Mouse (Mus musculus) adrenal gland (tissue): Measurements from ENCODE around the gene Rad51b.

Experiments used
- intact Hi-C: fragments of 180-260 bp; cut with DNase I; formaldehyde crosslinking; loops from one replicate; pipeline ENCODE4 v1.15.1; 2025

Gene Rad51b

DNA sequence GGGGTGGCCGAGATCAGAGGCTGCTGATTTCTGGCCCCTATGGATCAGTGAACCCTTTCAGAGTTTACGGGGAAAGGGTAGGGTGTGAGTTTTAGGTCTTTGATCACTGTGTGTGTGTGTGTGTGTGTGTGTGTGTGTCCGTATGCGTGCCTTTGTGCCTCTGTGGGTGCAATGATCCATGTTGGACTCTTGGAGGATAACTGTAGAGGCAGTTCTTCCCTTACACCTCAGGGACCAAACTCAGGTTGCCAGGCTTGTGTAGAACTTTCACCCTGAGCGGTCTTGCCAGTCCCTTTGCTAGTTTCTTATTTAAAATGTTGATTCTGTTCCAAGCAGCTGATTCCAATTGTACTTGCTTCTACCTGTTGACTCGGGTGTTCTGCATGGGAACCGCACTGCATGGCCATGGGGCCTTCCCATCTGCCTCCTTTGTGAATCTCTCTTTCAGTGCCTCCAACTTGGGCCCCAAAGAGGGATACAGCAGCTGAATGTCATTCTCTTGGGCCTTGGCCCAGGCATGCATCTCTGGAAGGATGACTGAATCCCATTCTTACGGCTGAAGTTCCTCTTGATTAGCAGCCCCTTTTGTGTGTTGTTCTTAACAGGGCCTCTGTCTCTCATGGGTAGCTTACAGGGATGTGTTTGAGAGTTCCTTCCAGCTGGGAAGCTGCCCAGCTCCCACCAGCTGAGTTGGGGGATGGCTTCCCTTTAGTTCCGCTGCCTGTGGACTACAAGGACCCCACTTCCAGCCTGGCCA is 383.0 kb downstream of the Rad51b start:
- intact Hi-C loops = no loop called here

DNA sequence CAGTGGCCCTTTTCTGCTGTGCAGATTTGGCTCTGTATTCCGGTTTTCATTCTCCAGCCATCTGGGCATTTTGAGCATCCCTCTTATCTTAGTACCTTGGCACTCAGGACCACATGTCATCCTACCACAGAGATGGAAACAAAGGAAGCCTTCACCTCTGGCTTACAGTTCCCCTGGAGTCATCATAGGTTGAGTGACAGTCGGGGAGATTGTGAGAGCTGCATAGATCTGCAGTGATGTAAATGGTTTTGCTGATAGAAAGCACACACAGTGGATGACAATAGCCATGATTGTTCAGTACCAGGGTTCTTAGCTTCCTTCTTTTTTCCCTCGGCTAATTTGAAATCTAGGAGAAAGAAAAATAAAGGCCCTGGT is 383.6 kb downstream of the Rad51b start:
- intact Hi-C loops = no loop called here

DNA sequence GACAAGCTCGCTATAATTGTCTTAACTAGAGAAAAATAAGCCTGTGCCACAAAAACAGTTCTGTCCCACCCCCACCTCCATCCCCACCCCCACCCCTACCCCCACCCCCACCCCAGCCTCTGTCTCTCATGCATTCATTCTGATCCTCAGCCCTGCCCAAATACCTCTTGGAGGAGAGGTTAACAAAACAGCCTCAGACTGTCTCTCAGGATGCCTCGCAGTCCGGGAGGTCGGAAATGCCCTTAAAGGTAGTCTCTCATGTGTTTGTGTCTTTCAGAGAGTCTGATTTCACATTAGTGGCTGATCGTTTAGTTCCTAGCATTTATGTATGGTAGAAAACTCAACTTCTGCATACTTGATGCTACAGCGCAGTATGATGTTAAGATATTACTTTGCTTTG is 384.5 kb downstream of the Rad51b start:
- intact Hi-C loops = no loop called here

DNA sequence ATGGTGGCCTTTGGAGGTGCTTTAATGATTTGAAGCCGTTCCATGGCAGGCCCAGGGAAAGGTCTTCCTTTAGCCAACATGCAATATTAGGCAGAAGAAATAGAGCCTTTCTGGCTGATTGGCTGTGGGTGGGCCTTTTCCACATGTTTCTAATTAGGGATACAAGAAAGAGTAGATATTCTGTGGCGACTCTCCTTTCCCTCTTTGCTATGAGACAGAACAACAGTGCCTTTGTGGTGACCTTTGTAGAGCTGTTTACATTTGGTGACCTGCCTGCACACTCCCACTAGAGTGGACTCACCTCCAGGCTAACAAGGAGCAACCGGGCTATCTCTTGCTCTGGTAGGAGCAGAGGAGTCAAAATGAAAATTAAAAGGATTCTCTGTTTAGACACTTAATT is 386.3 kb downstream of the Rad51b start:
- intact Hi-C loops = no loop called here

DNA sequence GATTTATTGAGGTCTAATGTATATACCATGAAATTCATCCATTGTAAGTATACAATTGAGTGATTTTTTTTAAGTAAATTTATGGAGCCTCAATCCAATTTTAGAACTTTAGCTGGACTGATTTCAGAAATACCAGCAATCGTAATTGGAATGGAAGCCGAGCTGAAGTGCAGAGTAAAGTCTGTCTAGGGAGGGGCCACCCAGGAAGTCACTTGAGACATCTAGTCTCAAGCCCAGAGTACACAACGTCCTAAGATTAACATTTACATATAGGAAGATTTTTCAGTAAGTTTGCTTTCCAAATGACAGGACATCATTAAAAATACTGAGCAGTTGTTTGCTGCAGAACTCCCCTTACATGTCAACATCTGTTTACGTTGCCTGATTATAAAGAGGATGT is 386.7 kb downstream of the Rad51b start:
- intact Hi-C loops = no loop called here

DNA sequence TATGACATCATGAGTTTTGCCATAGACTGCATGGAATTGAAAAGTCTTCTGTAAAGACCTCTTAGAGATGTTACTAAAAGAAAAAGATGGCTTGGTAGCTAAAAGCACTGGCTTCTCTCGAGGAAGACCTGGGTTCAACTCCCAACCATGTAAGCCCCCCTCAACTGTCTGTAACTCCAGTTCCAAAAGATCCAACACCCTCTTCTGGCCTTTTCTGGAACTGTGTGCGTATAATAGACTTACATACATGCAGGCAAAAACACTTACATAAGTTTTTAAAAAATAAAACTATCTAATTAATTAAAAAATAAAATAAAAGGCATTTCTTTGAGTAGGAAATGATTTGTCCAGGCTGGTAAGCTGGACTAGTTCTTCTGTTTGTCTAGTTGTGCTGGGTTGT is 387.3 kb downstream of the Rad51b start:
- intact Hi-C loops = no loop called here

DNA sequence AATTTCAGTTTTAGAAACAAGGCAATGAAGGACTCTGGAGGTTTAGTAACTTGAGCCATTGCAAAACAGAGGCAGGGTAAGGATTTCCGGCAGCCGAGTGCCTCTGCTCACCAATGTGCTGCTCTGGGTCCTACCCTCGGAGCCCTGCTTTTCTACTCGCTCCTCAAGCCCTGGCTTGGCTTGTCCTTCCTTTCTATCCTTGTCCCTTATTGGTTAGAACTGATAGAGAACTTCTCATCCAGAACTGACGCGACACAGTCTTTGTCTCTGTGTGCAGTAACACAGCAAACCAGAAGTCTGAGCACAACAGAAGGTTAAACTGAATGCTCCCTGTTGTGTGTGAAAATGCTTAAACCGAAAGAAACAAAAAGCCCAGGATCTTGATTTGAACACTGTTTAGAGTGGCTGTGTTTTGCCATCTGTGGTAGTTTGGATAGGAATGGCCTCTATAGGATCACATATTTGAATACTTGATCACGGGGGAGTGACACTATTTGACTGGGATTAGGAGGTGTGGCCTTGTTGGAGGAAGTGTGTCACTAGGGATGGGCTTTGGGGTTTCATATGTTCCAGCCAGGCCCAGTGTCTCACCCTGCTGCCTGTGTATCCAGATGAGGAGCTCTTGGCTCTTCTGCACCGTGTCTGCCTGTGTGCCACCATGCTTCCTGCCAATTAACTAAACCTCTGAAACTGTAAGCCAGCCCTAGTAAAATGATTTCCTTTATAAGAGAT is 389.7 kb downstream of the Rad51b start:
- intact Hi-C loops = no loop called here

DNA sequence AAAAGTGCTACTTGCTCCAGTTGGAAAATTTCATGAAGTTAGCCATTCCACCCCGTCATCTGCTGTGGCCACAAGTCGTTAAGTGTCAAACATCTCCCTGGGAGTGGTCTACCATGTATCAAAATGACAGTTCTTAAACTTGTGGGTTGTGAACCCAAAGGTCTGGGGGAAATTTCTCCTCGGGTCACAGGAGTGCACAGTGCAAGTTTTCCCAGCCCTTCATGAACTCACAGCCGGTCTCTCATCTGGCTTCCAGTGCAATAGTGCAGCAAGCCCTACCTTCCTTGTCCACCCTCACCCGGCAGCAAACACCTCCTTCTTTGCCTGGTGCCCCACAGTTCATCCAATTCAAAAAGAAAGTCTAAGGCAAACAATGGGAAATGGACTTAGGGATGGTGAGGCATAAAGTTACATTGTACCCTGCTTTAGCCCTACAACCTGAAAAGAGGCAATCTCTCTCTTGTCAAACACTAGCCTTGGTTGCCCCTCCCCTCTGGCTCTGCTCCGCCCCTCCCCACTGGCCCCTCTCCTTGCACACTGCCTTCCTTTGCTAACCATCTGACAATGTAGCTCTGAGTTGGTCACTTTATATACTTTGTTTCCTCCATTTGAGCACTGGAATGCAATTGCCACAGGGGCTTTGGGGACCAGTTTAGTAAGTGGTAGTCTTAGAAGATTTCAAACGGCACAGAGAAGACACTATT is 390.8 kb downstream of the Rad51b start:
- intact Hi-C loops = no loop called here

DNA sequence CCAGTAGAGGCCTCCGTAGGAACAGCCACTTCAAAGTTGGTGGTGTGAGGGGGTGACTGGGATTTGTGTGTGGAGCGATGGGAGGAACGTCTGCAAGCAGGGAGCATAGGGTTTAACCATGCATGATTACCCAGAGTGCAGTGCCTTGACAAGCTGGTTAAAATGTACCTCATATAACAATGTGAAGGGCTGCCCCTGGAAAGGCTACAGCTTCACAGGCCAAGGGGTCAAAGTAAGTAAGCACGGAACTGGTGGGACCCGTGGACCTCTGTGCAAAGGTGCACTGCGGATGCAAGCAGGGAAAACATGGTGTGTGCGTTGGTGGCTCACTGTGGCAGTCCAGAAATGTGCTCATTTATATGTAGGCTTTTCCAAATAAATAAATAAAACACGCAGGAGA is 392.2 kb downstream of the Rad51b start:
- intact Hi-C loops = no loop called here

DNA sequence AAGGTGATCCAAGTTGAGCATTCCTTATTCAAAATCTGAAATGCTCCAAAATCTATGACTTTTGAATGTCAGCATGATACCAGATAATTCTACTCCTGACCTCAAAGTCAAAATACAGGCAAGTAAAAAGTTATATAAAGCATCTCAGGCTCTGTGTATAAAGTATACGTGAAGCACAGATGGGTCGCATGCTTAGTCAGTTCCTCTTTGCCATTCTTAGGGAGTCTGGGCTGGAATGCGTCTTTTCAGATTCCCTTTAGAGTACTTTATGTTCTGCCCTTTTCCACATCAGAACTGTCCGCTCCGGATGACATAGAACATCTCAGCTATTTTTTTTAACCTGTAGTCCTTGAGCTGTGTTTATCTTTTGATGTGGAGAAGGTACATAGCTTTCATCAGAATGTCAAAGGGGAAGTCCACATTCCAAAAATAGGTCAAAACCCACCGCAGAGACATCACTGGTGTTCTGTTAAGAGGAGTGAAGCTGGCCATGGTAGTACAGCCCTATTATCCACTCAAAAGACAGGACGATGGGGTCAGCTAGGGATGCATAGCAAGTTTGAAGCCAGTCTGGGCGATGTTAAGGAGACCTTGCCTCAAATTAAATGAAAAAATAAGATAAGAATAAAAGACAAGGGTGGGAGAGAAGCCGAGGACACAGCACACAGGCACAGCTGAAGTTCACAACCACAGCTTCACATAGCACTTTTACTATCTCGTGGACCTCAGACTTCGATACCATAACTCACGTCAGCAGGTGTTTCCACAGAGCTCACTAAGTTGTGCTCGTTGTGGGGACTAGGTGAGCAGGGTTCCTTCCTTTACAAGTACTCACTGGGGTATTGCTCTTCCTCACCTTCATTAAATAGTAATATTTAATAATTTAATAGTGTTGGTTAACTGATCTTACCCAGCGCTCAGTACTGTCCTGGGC is 395.1 kb downstream of the Rad51b start:
- intact Hi-C loops = no loop called here

DNA sequence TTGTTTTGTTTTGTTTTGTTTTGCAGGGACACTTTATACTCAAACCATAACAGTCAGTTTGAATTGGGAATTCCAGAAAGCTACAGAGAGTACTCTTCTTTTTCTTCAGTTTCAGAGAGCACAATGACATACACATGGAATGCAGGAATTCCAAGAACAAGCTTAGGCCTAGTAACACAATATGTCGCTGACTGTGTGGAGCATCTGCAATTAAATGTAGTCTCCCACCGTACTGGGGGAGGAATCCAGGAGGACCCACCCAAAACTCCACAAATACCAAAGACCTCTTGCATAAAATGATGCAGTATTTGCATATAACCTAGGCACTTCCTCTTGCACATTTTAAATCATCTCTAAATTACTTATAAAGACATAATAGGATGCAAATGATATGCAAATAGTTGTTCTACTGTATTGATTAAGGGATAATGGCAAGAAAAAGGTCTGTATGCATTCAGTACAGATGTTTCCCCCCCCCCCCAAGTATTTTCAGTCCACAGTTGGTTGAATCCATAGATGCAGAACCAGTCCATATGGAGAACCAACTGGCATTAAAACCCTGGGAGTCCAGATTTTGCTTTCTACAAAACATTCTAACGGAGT is 398.9 kb downstream of the Rad51b start:
- intact Hi-C loops = no loop called here

DNA sequence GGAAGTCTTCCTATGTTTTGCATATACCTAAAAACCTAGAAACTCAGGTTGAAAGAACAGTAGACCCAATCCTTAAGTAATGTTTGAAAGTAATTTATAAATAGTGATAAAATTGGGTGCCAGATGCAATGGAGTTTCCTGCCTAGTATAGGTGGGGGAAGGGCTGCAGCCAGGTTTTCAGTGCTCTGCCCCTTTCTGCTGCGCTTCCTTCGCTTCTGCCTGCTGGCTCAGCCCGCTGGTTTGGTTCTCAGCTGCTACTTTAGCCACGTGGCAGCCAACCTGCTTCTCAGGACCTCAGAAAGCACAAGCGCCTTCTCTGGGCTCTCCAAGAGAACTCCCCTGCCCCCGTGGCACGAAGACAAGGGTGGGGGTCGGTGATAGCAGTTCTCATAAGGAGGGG is 406.5 kb downstream of the Rad51b start:
- intact Hi-C loops = no loop called here

DNA sequence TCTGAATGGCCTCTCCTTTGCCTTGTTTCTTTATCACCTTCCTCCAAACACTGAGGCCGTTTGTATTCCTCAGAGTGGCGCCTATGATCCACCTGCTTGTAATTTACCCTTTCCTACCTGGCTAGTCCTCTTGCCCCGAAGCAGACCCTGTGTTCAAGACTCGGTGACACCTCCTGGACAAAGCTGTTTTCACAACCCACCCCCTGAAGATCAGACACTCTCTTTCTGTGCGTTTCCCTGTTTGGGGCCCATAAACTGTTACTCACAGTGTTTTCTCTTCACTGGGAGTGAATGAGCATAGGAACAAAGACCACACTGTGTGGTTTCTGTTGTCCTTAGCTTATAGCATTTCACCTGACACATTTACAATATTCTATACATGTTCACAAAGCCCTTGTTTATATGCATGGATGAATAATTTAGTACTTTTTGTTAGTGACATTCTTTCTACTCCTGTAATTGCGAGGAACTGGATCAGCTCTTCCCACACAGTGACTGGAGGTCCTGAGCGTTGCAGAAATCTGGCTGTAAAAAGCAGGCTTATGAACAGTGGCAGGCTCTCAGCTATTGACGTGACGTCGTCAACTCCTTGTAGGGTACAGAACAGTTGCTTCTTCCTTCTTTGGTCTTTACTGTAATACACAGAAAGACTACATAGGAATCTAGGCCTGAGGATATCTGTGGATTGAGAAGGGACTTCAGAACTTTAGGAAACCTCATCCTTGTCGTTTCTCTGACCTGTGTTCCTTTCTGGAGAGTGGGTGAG is 408.6 kb downstream of the Rad51b start:
- intact Hi-C loops = no loop called here

DNA sequence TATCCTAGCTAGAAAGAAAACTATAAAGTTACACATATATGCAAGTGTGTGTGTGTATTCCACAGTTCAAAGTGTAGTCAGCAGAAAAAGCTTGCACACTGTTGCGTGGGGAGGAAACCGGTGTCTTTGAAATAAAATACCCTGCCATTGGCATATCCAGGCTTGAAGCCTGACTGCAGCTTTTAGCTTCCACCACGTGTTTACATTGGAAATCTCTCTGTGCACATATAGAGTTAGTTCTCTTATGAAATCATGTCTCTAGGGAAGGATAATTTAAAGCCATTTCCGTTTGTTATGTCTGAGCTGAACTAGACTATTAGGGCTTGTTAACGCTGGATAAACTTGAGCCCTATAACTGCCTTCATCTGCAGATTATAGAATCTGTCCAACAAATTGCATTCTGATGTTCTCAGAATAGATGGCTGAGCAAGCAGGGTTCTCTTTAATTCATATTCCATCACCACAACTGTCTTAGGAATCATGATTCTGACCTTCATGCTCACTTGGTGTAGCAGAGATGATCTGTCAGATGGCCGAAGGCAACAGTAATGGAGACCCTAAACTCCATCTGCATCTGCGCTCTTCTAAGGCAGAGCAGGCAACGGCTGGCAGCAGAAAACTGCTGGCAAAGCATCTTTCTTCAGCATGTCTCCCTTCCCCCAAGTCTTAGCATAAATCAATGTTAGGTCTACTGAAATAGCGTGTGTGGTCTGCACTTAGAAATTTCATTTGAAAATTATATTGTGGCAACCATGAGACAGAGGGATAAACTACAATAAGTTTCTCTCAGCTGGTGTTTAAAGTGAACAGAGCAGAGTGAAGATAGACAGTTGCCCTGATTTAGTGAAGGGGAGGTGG is 410.7 kb downstream of the Rad51b start:
- intact Hi-C loops = no loop called here

DNA sequence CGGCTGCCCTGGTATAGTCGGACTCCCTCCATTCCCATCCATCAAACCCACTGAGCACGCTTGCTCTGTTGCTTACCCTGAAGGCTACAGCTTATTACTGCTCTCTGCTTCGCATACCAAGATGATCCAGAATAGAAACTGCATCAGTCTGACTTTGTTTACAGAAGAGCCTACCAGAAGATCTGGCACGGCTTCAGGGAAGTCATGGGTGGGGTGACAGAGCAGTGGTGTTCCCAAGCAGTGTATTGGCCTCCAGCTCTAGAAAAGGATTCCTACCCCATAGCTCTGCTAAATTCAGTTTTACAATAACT is 411.3 kb downstream of the Rad51b start:
- intact Hi-C loops = no loop called here

DNA sequence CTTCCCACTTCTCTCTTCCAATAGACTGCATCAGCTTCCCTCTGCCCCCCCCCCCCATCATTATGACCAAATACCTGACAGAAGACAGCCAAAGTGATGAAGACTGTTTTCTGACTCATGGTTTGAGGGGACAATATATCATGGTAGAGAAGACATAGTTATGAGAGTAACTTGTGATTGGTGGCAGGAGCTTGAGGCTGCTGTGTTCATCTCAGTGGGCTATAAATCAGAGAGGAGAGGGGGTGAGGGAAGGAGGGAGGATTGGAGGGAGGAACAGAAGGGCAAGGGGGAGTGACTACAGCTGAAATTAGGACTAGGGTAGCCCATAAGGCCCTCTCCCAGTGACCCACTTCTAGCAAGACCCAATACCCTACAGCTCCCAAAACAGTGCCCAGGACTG is 416.2 kb downstream of the Rad51b start:
- intact Hi-C loops = no loop called here

DNA sequence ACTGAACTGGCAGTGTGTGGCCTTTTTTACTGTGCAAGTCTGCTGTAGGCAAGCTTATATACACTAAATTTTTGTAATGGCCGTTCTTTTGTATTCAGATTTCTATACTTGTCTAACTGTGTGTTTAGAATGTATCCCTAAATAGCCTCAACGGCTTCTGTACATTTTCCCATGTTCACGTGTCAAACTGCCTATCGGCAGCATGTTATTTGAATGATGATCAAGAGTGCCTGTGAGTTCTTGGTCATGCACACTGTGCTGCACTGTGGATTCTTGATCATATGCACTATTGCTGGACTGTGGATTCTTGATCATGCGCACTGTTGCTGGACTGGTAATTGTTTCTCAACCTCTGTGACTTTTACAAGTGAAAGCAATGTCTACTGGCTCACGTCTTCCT is 417.4 kb downstream of the Rad51b start:
- intact Hi-C loops = no loop called here

DNA sequence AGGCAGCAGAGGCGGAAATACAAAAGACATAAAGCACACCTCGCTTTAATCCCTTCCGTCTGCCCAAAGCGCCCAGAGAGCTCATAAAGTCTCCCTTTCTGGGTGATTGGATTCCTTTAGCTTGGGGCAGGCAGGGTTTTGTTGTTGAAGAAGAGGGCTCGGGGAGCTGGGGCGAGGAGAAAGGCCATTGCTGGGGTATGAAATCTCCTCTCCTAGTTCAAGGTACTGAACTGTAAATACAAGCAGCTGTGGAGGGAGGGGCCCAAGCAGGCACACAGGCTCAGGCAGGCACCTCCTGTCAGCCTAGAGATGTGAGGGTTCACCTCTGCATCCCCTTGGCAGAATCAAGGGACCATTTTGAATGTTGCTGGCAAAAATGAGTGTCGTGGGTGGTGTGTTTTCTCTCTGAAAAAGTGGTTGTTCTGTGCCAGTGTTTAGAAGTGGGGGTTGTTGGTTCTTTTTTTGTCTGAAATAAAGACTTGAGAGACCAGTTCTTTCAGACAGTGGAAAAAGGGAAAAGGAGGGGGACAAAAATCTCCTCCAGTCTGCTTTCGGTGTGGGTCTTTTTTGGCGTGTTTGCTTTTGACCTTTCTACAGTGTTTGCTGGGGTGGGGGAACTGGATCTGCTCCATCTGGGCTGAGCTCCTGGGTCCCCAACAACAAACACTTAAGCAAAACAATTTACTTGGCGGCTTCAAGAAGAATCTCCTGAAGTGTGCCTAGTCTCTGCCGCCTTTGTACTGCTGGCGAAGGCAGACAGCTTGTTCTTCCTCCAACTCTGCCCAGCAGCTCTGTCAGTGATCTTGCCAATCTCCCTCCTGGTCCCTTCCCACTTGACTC is 418.6 kb downstream of the Rad51b start:
- intact Hi-C loops = no loop called here
